Mouse (Mus musculus): ENCODE measurements around the gene Prmt7. TPM values are rescaled to one million over a fixed set of nuclear protein-coding genes. Genes with fewer than 3 reads are reported as not detected.

Gene Prmt7
- total RNA-seq, 2 experiments from 2014 or later: 45.7 to 49.5 TPM

DNA sequence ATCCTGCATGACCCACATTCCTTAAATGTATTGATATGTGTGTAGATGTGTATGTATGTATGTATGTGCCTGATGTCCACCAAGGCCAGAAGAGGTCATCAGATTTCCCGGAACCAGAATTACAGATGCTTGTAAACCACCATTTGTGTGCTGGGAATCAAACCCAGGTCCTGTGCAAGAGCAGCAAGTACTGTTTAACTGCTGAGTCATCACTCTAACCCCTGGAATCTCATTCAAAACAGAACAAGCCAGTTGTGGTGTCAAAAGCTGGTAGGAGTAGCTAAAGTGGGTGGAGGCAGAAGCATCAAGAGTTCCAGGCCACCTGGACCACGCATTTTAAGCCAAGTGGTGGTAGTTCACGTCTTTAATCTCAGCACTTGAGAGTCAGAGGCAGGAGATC, 3.2 kb downstream of the Prmt7 start:
- DNase-seq: no peak
- intact Hi-C loops (cut with DNase I): no loop called here

DNA sequence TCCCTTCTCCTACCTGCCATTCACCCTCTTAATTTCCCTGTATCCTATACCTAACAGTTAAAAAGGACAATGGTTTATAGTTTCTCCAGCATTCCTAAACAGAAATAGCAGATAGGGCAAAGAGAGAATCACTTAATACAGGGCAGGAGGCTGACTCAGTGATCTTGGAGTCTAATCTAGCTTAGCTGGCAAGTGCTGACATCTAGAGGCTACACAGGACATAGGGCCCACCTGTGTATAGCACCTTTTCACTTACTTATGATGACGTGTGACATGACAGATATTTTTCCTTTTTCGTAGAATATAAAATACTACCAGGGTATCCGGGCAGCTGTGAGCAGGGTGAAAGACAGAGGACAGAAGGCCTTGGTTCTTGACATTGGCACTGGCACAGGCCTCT, 8.9 kb downstream of the Prmt7 start:
- intact Hi-C loops (cut with DNase I): no loop called here
- no peak for DNase-seq

- intact Hi-C loops (cut with DNase I): no loop called here
- peak; percentile 51 for DNase-seq
These were observed 15.9 kb downstream of the Prmt7 start for GRCm38 (mm10) chr8:106226589-106226988.

- intact Hi-C loops (cut with DNase I): no loop called here
- DNase-seq: no peak
These were observed 20.8 kb downstream of the Prmt7 start for GRCm38 (mm10) chr8:106231536-106231935.

DNA sequence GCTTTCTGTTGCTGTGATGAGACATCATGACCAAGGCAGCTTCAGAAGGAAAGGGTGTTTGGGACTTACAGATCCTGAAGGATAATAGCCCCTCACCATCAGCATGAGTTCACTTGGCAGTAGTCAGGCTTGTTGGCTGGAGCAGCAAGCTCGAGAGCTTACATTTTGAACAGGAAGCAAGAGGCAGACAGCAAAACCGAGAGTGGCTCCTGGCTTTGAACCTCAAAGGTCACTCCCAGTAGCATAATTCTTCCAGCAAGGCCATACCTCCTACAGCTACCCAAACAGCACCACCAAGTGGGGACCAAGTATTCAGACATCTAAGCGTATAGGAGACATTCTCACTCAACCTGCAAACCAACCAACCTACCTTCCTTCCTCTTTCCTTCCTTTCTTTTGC, 22.0 kb downstream of the Prmt7 start:
- intact Hi-C loops (cut with DNase I): no loop called here
- no peak for DNase-seq

DNA sequence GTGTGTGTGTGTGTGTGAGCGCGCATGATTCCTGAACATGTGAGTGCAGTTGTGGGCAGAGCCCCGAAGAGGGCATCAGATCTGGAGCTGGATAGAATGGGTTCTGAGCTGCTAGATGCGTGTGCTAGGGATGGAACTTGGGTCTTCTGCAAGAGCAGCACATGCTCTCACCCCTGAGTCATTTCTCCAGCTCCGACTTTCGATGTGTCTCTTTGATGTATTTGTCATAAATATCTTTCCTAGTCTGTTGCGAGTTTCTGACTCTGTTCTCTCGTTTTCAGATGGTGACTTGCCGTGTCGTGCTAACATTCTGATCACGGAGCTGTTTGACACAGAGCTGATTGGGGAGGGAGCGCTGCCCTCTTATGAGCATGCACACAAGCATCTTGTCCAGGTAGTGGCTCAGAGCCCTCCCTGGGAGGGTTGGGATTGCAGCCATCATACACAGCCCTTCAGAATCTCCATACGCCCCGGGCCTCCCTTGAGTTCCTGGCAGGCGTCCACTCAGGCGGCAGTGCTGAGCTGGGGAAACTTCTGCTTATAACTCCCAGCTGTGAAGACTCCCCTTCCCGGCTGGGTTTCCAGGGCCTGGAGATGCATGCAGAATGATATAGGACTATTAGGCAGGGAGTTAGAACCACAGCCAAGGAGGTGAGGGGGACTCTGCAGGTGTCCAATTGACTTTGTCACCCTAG, 24.0 kb downstream of the Prmt7 start:
- intact Hi-C loops (cut with DNase I): no loop called here
- no peak for DNase-seq

DNA sequence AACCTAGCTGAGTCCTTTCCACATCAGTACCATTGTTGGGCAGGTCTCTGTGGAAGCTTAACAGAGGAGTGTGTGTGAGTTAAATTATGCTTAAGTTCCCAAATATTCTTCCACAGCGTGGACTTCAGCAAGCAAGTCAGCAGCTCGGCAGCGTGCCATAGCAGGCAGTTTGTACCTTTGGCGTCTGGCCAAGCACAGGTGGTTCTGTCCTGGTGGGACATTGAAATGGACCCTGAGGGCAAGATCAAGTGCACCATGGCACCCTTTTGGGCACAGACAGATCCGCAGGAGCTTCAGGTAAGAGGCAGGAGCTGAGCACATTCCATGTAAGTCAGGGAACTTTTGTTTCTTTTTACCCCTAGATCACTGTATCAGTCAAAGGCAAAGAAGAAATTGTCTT, 26.4 kb downstream of the Prmt7 start:
- intact Hi-C loops (cut with DNase I): no loop called here
- no peak for DNase-seq

DNA sequence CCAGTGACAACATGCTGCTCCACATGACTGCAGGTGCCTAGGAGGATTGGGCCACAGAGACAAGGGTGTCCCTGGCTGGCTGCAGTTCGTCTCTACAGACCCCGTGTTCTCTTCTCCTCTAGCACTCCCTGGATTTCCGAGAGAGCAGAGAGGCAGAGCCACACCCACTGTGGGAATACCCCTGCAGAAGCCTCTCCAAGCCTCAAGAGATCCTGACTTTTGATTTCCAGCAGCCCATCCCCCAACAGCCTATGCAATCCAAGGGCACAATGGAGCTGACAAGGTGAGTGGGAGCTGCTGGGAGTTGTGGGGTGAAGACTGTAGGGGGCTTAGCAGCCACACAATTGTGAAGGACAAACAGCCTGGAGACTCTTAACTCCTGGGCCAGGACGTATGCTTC, 39.5 kb downstream of the Prmt7 start:
- DNase-seq: no peak
- intact Hi-C loops (cut with DNase I): no loop called here

GRCm38 (mm10) chr8:106258169-106258568, 47.4 kb downstream of the Prmt7 start:
- intact Hi-C loops (cut with DNase I): no loop called here
- no peak for DNase-seq

DNA sequence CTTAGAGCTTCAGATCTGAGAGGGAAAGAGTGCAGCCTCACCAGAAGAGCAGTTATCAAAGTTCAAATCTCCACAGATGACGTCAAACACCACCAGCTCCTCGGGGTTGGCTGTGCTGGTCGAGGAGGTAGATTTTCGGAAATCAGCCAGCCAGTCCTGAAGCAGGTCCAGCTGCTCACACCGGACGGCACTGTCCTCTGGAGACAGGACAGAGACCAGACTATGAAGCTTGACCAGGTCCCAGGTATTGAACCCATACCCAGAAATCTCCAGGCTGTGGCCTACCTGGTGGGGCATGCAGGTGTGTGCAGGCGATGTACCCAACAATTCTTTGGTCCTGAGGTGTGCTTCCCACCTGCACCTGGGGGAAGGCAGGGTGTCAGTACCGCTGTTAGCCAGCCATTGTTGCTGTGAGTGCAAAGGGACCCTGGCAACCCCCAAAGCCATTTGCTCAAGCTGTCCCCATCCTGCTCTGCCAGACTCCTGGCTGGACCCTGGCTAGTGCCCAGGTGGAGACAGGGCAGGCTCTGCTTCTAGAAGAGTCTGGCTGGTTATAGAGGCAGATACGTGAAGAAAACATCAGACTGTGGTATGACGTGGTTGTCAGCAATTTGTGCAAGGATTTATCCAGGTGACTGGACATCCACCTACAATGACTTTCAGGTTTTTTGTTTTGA, 49.0 kb downstream of the Prmt7 start:
- intact Hi-C loops (cut with DNase I): loop anchor here (10.0 kb wide), 1 partner anchor 135 kb away; no protein-coding TSS in a partner anchor

DNA sequence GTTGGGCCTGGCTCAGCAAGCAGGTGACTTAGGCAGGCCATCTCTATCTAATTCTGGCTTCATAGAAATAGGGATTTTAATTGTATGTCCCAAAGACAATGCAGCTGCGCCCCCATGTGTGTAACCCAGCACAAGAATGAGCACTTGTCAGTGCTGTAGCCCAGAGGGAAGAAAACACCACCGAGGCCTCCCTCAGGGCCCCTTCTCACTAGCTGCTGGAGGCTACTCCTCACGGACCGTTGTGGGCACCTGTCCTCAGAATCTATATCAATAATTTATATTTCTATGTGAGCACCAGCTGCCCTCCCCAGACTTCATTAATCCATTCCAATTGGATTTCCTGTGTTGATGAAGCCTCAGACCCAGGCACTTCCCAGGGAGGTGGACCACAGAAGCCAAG, 50.2 kb downstream of the Prmt7 start:
- intact Hi-C loops (cut with DNase I): loop anchor here (10.0 kb wide), 1 partner anchor 134 kb away; no protein-coding TSS in a partner anchor
- no peak for DNase-seq

More for the DNA sequence above, 49.0 kb downstream of the Prmt7 start:
- DNase-seq: peak; percentile 64

DNA sequence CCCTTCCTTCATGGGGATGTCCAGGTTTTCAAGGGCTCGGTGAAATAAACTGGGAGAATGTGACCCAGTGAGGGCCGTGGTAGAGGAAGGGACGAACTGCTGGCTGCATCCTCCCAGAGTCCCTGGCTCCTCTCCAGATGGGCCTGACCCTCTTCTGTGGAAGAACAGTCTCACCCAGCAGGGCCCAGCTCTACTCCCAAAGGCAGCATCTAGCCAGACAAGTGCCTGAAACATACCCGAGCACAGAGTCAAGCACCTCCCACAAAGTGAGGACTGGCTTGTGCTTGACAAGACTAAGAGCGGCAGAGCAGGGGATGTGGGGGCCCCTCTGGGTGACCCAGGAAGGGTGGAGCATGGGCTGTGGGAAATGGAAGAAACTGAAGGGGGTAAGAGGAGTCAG, 51.6 kb downstream of the Prmt7 start:
- intact Hi-C loops (cut with DNase I): loop anchor here (10.0 kb wide), 1 partner anchor 132 kb away; no protein-coding TSS in a partner anchor
- peak; percentile 56 for DNase-seq

- intact Hi-C loops (cut with DNase I): loop anchor here (10.0 kb wide), 1 partner anchor 131 kb away; no protein-coding TSS in a partner anchor
These were observed 53.2 kb downstream of the Prmt7 start for GRCm38 (mm10) chr8:106263928-106264327.

DNA sequence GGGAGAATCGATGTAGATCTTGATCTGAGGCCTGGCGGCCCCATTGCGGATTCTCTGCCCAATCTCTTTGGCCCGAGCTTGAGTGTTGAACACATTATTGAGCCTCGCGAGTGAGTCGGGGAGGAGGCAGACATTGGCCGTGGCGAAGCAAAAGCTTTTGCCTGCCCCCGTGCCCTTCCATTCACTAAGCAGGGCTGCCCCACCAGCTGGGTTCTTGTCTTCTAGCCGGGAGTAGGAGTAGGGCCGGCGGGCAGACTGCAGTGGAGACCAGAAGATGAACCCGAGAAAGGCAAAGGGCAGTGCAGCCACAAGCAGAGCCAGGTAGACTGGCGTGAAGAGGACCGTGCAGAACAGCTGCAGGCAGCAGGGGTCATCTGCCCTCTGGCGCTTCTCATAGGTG, 54.7 kb downstream of the Prmt7 start:
- DNase-seq: no peak

More at GRCm38 (mm10) chr8:106263928-106264327, 53.2 kb downstream of the Prmt7 start:
- peak; percentile 72 for DNase-seq

DNA sequence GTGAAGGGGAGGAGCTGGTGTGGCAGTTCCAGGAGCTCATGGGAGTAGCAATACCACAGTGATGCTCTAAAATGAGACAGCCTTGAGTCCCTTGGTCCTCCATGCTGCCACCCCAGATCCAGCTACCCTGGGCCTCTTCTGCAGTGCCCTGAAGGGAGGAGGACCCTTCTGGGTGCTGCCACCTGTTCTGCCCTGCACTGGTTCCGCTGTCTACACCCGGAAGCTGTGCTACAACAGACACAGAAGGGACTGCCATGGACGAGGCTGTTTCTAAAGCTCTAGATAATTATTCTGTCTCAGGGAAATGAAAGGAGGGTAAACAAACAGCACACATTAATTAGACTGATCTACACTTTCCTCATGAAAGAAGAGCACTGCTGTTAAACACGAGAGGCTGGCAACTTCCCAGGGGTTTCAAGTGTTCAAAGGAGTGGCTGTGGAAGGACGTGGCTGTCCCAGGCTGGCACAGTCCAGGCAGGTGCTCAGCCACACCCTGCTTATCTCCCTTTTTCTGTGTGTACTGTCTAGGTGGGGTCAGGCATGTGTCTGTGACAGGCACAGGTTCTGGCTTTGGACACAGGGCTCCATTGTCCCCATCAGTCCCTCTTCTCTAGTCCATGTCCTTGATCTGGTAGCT, 58.1 kb downstream of the Prmt7 start:
- intact Hi-C loops (cut with DNase I): loop anchor here (10.0 kb wide), 1 partner anchor 126 kb away; no protein-coding TSS in a partner anchor
- DNase-seq: no peak

More for the DNA sequence above, 54.7 kb downstream of the Prmt7 start:
- intact Hi-C loops (cut with DNase I): loop anchor here (10.0 kb wide), 1 partner anchor 129 kb away; no protein-coding TSS in a partner anchor

DNA sequence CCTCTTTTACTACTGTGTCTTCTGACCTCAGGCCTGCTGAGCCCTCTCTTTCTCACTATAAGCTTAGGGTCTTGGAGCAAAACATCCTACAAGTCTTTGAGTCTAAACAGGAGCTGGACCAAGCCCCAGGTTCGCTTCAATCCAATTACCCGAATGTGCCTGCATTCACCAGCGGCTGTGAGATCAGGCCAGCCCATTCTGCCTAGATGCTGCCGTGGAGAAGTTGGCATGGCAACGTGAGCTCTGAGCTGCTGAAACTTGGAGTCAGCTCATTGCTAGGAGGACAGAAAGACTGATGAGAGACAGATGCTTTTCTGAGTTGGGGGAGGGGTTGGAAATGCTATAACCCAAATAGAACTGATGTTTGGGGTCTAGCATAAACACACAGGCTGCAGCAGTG, 60.1 kb downstream of the Prmt7 start:
- peak; percentile 41 for DNase-seq
- intact Hi-C loops (cut with DNase I): no loop called here

DNA sequence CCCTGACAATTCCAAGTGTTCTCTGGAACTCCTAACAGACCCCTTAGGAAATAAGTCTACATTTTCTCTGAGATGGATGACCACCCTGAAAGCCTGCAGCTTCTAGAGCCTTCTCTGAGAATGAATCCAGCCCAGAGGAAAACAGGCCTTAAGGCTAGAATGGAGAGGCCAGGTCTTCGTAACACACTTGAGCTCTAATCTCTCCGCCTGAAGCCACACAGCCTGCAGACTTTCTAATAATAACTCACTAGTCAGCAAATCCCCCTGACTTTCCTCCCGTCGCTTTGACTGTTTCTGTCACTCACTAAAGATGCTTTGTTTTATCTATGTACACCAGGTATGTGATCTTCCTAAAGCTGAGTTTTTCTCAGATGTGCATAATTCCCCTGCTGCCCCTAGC, 60.6 kb downstream of the Prmt7 start:
- no peak for DNase-seq
- intact Hi-C loops (cut with DNase I): no loop called here

- intact Hi-C loops (cut with DNase I): no loop called here
- DNase-seq: no peak
These were observed 62.7 kb downstream of the Prmt7 start for GRCm38 (mm10) chr8:106273468-106273867.

DNA sequence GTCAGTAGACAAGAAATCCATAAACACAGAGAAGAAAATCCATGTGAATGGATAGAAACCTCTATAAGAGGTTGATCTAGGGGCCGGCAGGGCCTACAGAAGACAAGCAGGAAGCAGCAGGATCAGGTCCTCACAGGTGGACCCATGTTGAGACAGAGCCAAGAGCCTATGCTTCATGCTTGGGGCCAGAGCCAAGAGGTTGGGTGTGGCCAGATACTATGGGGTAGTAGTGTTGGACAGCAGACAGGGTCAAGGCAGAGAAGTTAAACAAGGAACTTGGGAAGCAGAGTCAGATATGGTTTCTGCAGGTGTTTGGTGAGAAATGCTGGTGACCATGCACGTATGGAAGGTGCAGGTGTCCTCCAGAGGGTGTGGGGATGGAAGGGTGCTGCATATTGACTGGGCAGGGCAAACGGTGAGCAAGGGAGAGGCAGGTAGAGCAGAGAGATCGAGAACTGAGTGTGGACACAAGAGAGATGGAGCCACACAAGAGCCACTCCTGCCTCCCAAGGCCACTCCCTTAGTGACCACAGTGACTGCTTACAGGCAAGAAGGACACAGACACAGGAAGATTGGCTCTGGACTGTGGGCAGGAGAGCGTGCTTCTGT, 66.1 kb downstream of the Prmt7 start:
- intact Hi-C loops (cut with DNase I): no loop called here
- DNase-seq: no peak

DNA sequence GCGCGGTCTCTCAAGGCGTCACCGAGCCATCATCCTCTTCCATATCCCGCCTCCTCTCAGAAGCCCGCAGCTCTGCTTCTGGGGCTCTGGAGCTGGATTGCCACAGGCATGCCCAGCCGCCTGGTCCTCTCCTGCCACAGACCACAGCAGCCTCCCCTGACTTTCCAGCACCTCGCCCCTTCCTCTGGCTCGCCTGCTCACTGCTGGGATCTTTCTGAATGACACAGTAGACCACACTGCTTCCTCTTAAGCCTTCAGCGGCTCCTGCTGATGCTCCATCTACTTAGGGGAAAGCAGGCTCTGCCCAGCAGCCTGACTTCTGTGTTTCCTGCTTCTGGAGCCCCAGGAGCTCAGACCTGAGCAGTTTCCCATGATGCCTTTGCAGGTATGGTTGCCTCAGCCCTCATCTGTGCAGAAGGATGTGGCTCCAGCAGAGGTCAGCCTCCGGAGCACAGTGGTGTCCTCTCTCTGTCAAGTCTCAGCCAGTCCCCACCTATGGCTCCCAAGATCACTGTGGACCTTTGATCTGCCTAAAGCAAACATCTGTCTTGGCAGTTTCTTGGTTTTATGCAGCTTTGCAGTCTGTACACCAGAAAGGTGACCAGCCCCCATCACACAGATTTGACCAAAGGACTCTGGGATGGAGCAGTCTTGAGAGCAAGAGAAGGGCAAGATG, 67.8 kb downstream of the Prmt7 start:
- intact Hi-C loops (cut with DNase I): no loop called here
- no peak for DNase-seq

GRCm38 (mm10) chr8:106280154-106280553, 69.4 kb downstream of the Prmt7 start:
- intact Hi-C loops (cut with DNase I): no loop called here

More at GRCm38 (mm10) chr8:106280154-106280553, 69.4 kb downstream of the Prmt7 start:
- DNase-seq: no peak

All from left cerebral cortex, postnatal 4 days (tissue).